Mouse (Mus musculus): ENCODE data around the gene Rgl1. TPM values are rescaled to one million over a fixed set of nuclear protein-coding genes. Genes with fewer than 3 reads are reported as not detected.

Gene Rgl1
- total RNA-seq, 2 experiments from 2014 or later, result 113 to 132 TPM

GRCm38 (mm10) chr1:152524987-152525648 lies 241.0 kb downstream of the Rgl1 start:
- Histone ChIP-seq H3K4me3 (no peak overlapping the region), H3K27ac (peak overlapping the region; percentile 29)
- peak; percentile 71 to 77 for DNase-seq (ENCODE audit: extremely low spot score in 1 of 2, low spot score in 2 of 2)
- intact Hi-C loops (cut with DNase I), result loop anchor here (1.0 to 5.0 kb wide), 6 partner anchors 97 to 377 kb away; partner anchors contain the start of genes Arpc5, Rgl1 and Smg7
- TF ChIP-seq CTCF (IDR thresholded peaks at IDR 0.05), result peak; percentile 68

GRCm38 (mm10) chr1:152524098-152524892 lies 241.9 kb downstream of the Rgl1 start:
- H3K27ac ChIP-seq, result peak overlapping the region; percentile 34; the same call in 1 of the 2 replicates
- DNase-seq (ENCODE audit: extremely low spot score in 1 of 2, low spot score in 2 of 2), result peak; percentile 45 to 66
- no peak for TF ChIP-seq CTCF (IDR thresholded peaks at IDR 0.05)
- H3K4me3 ChIP-seq, result no peak overlapping the region
- intact Hi-C loops (cut with DNase I), result loop anchor here (1.0 to 5.0 kb wide), 3 partner anchors 242 to 378 kb away; partner anchors contain the start of genes Arpc5, Rgl1 and Smg7

- intact Hi-C loops (cut with DNase I), result loop anchor here (5.0 kb wide), 1 partner anchor 379 kb away; the partner anchor contains the start of gene Smg7
- Histone ChIP-seq H3K27ac (0 out of 2 replicates have a peak overlapping the region, but pooled peaks have one; percentile 34), H3K4me3 (no peak overlapping the region)
- TF ChIP-seq CTCF (IDR thresholded peaks at IDR 0.05), result no peak
- DNase-seq (ENCODE audit: extremely low spot score in 1 of 2, low spot score in 2 of 2), result no peak
Measured at GRCm38 (mm10) chr1:152523292-152523691, 242.9 kb downstream of the Rgl1 start.

- no peak for TF ChIP-seq CTCF (IDR thresholded peaks at IDR 0.05)
- peak in 1 of 2 experiments; percentile 68 for DNase-seq (ENCODE audit: extremely low spot score in 1 of 2, low spot score in 2 of 2)
- Histone ChIP-seq H3K27ac (no peak overlapping the region), H3K4me3 (no peak overlapping the region)
- intact Hi-C loops (cut with DNase I), result loop anchor here (5.0 kb wide), 1 partner anchor 380 kb away; the partner anchor contains the start of gene Smg7
Measured at GRCm38 (mm10) chr1:152522226-152522625, 243.9 kb downstream of the Rgl1 start.

GRCm38 (mm10) chr1:152520798-152521575 lies 245.2 kb downstream of the Rgl1 start:
- peak; percentile 50 to 57 for DNase-seq (ENCODE audit: extremely low spot score in 1 of 2, low spot score in 2 of 2)
- TF ChIP-seq CTCF (IDR thresholded peaks at IDR 0.05), result peak; percentile 73
- H3K27ac ChIP-seq, result no peak overlapping the region
- intact Hi-C loops (cut with DNase I), result loop anchor here (5.0 kb wide), 1 partner anchor 381 kb away; the partner anchor contains the start of gene Smg7
- H3K4me3 ChIP-seq, result no peak overlapping the region

- H3K27ac ChIP-seq, result no peak overlapping the region
- TF ChIP-seq CTCF (IDR thresholded peaks at IDR 0.05), result no peak
- no peak overlapping the region for H3K4me3 ChIP-seq
- no peak for DNase-seq (ENCODE audit: extremely low spot score in 1 of 2, low spot score in 2 of 2)
- intact Hi-C loops (cut with DNase I), result no loop called here
Measured at GRCm38 (mm10) chr1:152518971-152519370, 247.2 kb downstream of the Rgl1 start.

GRCm38 (mm10) chr1:152517057-152517570 lies 249.0 kb downstream of the Rgl1 start:
- no peak for DNase-seq (ENCODE audit: extremely low spot score in 1 of 2, low spot score in 2 of 2)
- TF ChIP-seq CTCF (IDR thresholded peaks at IDR 0.05), result no peak
- intact Hi-C loops (cut with DNase I), result no loop called here
- no peak overlapping the region for H3K4me3 ChIP-seq
- no peak overlapping the region for H3K27ac ChIP-seq

GRCm38 (mm10) chr1:152514256-152514655 lies 251.9 kb downstream of the Rgl1 start:
- intact Hi-C loops (cut with DNase I), result loop anchor here (5.0 kb wide), 1 partner anchor 697 kb away; no protein-coding TSS in a partner anchor
- DNase-seq (ENCODE audit: extremely low spot score in 1 of 2, low spot score in 2 of 2), result no peak
- no peak for TF ChIP-seq CTCF (IDR thresholded peaks at IDR 0.05)
- Histone ChIP-seq H3K27ac (no peak overlapping the region), H3K4me3 (no peak overlapping the region)

GRCm38 (mm10) chr1:152511237-152511636 lies 254.9 kb downstream of the Rgl1 start:
- Histone ChIP-seq H3K4me3 (no peak overlapping the region), H3K27ac (no peak overlapping the region)
- intact Hi-C loops (cut with DNase I), result loop anchor here (5.0 kb wide), 1 partner anchor 694 kb away; no protein-coding TSS in a partner anchor
- no peak for DNase-seq (ENCODE audit: extremely low spot score in 1 of 2, low spot score in 2 of 2)
- peak; percentile 72 for TF ChIP-seq CTCF (IDR thresholded peaks at IDR 0.05)

GRCm38 (mm10) chr1:152508481-152509220 lies 257.5 kb downstream of the Rgl1 start:
- intact Hi-C loops (cut with DNase I), result loop anchor here (5.0 kb wide), 1 partner anchor 106 kb away; no protein-coding TSS in a partner anchor
- DNase-seq (ENCODE audit: extremely low spot score in 1 of 2, low spot score in 2 of 2), result no peak
- Histone ChIP-seq H3K4me3 (no peak overlapping the region), H3K27ac (no peak overlapping the region)
- TF ChIP-seq CTCF (IDR thresholded peaks at IDR 0.05), result no peak
